Mouse (Mus musculus) mature B cell (primary cell): Measurements from ENCODE around the gene Ckm.

ENCODE experiments used
- in situ Hi-C: fragments of 300-500 bp; cut with MboI; formaldehyde crosslinking; loops from 2 replicates; pipeline ENCODE4 v1.14.3; 2019

Ckm gene

DNA sequence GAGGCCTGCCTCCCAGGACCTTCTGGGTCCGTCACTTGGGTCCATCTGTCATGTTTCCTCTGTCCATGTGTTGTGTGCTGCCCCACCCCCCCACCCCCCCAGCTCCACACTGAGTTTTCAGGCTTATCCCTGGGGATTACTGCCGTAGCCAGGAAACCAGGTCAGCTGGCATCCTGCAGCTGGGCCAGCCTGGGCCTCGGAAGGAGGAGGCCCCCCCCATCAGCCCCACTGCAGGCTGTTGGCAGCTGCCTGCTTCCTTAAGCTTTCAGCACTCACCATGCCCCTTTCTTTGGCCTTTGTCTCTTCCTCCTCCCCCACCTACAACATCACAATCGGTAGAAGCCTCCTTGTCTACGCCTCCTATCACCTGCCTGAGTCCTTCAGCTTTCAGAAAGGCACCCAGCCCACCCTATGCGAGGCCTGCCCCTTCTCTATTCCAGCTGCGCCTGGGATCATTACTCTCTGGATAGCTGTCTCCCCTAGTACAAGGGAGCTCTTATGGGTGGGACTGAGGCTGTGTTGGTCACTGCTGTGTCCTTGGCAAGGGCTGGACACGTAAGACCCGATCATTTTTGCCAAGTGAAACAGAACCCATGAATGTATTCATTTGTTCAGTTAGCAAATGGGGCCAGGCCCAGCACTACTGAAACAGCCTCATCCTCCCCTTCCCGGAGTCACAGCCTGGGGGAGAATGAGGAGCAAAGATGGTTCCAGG, 15.7 kb upstream of the Ckm start:
- in situ Hi-C loops, result no loop called here

DNA sequence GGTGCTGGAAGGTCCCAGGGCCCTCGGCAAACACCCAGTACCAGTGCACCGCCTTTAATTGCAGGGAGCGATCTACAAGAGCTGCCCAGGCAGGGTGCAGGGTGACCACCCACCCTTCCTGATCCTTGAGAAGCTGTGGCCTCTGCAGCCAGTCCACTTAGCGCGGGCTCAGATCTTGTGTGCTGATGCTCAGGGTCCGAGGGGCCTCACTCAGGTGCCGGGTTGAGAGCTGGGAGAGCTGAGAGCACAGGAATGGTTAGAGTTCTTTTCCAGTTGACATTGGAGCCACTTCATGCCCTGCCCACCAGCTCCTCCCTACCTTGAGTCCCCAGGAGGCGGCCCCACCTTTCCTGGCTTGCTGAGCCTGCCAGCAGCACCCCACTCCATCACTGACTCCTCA, 10.1 kb upstream of the Ckm start:
- in situ Hi-C loops, result no loop called here

DNA sequence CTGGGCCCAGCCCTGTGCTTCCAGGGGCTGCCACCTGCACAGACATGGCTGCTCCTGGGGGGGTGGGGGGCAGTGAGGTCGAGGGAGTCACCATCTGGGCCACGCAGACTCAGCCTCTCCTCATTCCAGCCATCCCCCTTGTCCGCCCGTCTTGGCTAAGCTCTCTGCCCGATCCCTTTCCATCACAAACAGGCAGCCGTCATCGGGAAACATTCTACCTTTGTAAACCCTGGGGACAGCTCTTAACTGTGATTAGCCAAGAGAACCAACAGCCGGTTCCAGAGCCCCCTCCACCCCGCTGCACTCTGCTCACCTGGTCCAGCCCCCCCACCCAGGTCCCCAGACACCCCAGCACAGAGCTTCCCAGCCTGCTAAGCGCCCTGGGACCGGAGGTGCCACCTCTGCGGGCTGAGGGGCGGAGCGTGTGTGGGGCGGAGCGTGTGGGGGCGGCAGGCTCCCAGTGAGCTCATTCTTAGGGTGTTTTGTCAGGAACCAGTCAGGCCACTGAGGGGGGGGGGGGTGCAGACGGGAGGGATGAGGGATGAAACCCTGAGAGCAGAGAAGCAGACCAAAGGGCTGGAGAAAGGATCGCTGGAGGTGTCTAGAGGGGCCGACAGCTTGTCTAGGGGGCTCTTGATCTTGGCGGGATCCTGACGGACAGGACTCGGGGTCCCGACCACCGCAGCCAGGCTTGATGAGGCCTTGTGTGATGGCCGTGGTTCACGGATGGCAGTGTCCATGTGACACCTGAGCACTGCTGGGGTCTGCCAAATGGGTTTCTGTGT, 4.9 kb upstream of the Ckm start:
- in situ Hi-C loops, result no loop called here

DNA sequence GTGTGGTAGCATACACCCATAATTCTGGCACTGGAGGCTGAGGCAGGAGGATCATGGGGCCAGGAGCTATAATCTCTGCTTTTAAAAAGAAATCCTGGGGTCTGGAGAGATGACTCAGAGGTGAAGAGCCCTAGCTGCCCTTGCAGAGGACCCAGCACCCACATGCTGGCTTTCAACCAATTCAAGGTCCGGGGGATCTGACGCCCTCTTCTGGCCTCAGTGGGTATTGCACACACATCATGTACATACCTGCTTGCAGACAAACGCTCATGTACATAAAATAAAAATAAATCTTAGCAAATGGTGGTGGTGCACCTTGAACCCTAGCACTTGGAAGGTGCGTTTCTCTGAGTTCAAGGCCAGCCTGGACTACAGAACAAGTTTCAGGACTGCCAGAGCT, 3.6 kb upstream of the Ckm start:
- in situ Hi-C loops, result no loop called here

DNA sequence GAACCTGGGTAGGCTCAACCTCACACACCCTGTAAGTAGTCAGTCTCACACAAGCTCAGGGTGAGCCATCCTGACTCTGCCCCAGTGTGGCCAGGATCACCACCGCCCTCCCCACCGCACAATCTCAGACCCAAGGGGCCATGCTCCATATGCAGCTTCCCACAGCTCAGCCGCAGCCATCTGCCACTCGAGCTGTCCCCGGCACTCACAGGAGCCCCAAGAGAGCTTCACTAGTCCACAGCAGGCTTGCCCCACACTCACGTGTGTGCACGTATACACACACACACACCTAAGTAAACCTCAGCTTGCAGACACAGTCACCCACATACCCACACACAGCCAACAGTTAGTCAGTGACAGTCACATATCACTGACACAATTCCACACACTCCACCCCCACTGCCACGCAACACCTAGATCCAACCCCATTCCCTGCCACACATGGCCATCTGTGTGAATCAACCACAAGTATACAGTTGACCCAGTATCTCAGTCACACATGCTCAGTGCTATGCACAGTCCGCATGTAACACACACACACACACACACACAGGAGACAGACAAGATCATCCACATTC, 2.0 kb upstream of the Ckm start:
- in situ Hi-C loops, result no loop called here

DNA sequence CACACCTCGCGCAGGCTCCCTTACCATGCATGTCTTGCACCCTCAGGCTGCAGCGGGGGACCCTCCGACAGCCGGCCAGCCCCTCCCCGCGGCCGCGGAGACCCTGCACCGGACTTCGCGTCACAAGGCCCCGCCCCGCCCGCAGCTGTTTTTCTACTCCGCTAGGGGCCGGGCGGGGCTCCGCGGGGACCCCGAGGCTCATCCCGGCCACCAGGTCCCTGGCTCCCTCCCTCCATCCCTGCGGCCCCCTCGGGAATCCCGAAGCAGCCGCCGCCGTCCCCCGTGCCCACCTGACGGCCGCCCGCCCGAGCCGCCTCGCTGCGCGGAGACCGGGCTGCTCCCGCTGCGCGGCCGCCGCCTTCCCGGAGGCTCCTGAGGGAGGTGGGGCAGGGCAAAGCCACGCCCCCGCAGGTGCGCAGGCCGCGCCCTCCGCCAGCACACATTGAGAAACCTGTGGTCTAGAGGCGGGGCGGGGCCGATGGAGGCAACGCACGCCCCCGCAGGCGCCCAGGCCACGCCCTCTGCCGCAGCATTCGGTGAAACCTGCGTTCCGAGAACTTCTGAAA, 762 bp upstream of the Ckm start, which contains the start of gene Klc3:
Klc3 (minus strand) TSS at position 374 of the 566 bp plus-strand sequence.
- in situ Hi-C loops, result no loop called here

DNA sequence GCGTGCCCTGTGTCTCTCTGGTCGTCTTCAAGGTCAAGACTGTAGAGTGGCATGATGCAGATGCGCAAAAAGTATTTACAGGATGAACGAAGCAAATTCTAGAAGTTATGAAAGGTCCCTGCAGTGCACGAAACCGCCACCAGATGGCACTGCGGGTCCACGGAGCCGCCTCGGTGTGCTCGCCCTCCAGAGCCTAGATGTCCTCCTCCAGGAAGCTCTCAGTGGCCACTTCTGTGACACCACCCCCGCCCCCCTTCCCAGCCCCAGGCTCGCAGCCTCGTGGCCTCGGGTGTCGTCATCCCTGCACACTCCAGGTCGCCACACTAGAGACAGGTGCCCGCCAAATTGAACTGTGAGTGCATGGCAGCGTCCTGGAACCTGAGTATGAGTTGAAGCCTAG, 841 bp downstream of the Ckm start:
- in situ Hi-C loops, result no loop called here

DNA sequence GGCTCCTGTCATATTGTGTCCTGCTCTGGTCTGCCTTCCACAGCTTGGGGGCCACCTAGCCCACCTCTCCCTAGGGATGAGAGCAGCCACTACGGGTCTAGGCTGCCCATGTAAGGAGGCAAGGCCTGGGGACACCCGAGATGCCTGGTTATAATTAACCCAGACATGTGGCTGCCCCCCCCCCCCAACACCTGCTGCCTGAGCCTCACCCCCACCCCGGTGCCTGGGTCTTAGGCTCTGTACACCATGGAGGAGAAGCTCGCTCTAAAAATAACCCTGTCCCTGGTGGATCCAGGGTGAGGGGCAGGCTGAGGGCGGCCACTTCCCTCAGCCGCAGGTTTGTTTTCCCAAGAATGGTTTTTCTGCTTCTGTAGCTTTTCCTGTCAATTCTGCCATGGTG, 5.2 kb downstream of the Ckm start:
- in situ Hi-C loops, result no loop called here

DNA sequence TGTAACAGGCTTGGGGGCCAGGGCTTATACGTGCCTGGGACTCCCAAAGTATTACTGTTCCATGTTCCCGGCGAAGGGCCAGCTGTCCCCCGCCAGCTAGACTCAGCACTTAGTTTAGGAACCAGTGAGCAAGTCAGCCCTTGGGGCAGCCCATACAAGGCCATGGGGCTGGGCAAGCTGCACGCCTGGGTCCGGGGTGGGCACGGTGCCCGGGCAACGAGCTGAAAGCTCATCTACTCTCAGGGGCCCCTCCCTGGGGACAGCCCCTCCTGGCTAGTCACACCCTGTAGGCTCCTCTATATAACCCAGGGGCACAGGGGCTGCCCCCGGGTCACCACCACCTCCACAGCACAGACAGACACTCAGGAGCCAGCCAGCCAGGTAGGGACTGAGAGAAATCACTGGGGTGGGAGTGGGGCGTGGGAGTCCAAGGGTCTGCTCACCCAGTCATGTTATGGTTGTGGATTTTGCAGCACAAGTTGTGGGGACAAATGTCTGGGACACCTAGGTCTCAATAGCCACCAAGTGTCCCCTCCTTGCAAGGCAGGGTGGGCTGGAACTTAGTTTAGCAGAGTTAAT, 6.3 kb downstream of the Ckm start:
- in situ Hi-C loops, result no loop called here

DNA sequence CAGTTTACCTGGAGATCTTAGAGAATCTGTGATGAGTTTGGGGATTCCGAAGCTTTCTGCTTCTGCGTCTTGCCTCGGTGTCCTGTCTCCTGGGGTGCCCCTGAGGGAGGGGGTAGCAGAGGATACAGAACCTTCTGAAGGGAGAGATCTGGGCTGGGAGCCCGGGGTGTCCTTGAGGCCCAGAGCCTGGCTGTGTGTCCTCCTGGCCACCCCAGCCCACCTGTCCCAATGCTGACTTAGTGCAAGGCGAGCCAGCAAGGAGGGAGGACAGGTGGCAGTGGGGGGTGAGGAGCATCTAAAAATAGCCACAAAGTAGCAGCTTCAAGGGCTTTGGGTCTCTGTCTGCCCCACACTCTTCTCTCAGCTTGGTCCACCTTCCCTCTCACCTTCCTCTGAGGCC, 7.2 kb downstream of the Ckm start:
- in situ Hi-C loops, result no loop called here

DNA sequence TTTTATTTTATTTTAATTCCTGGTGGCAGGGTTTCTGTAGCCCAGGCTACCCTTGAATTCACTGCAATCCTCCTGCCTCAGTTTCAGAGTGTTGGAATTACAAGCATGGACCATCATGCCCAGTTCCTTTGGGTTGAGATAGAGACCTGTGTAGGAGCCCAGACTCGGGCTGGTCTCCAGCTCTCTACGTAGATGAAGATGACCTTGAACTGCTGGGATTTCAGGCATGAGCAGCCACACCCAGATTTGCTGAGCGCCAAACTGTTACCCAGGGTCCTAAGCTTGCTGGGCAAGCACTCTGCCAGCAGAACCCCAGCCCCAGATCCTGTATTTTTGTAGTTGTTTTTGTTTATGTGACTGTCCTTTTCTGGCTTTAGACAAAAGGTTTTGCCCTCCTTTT, 8.9 kb downstream of the Ckm start:
- in situ Hi-C loops, result no loop called here

DNA sequence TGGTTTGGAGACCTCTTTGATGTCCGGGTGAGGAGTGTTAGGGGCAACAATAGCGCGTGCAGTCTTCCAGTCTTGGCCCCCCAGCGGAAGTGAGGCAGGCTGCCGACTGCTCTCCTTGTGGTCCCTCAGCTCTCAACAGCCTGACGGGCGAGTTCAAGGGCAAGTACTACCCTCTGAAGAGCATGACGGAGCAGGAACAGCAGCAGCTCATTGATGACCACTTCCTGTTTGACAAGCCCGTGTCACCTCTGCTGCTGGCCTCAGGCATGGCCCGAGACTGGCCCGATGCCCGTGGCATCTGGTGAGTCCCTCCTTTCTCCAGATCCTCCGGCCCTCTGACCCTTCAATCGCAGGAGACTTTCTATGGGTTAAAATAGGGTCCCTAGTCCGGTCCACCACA, 12.0 kb downstream of the Ckm start:
- in situ Hi-C loops, result no loop called here

DNA sequence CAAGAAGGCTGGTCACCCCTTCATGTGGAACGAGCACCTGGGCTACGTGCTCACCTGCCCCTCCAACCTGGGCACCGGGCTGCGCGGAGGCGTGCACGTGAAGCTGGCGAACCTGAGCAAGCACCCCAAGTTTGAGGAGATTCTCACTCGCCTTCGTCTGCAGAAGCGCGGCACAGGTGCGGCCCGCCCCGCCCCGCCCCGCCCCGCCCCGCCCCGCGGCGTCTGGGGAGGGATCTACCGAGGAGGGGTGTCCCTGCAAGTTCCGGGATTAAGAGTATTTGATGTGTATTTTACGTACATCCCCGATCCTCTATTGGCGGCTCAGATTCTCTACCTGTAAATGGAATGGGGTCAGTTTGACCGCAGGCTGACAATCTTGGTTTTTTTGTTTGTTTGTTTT, 15.5 kb downstream of the Ckm start:
- in situ Hi-C loops, result no loop called here

DNA sequence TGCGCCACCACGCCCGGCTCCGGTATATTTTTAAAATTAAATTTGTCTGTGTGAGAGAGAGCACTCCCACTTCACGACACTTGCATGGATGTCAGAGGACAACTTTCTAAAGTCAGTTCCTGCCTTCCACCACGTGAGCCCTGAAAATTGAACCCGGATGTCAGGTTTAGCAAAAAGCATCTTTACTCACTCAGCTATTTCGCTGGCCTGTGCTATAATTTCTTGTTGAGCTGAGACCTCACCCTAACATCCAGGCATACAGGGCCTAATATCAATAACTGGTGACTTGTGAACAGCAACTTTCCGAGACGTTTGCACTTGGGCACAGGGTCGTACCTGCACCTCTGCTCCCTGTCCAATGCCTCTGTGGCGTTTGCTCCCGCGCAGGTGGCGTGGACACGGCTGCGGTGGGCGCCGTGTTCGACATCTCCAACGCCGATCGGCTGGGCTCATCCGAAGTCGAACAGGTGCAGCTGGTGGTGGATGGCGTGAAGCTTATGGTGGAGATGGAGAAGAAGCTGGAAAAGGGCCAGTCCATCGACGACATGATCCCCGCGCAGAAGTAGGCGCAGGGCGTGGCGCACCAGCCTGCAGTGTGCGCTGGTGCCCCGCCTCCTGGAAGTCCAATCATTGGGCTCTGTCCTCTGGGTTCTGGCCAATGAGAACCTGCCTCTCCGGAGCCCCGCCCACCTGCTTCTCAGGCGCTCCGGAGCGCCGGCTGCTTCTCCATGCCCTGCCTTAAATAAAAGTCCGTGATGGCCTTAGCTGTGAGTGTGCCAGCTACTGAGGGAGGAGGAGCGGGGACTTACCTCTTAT, 16.5 kb downstream of the Ckm start:
- in situ Hi-C loops, result no loop called here

DNA sequence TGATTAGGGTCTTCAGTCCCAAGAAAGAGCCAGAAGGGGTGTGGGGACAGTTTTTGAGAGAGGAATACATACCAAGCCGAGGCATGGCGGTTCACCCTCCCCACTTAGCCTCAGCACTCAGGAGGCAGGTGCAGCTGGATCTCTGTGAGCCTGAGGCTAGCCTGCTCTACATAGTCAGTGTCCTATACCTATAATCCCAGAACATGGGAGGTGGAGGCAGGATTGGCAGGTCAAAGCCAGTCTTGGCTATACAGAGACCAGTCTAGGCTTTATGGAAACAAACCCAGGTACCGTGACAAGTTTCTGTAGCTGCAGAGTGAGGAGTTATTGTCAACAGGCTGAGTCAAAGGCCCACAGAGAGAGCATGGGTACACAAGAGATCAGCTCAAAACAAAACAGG, 18.5 kb downstream of the Ckm start:
- in situ Hi-C loops, result no loop called here

DNA sequence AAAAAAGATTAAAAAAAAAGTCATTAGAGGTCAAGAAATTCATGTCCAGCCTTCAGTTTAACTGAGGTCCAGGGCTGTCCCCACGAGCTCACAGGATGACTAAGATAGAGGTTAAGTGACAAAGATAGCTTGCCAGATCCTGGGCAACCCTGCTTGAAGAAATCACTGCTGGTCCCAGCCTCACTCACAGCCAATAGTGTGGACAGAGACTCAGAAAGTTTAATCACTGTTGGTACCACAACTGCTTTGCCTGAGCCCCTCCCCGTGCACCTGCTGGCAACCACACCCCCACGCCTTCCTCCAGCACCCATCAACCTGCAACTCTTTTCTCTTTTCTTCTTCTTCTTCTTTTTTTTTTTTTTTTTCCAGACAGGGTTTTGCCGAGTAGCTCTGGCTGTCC, 19.5 kb downstream of the Ckm start:
- in situ Hi-C loops, result no loop called here

DNA sequence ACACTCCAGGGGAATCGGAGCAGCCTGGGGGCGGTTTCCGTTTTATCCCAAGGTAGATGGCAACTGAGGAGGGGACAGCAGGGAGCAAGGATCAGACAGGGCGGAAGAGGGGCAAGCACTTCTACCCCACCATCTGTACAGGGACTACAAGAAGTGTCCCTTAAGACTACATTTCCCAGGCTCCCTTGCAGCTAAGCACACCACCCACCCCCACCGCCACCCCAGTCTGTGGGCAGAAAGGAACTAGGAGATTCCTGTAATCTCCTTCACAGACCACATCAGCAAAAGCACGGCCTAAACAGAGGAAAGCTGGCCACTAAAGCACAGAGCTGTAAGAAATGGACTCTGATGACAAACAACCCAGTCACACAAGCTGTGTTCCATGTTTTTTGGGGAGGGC, 21.8 kb downstream of the Ckm start:
- in situ Hi-C loops, result no loop called here

DNA sequence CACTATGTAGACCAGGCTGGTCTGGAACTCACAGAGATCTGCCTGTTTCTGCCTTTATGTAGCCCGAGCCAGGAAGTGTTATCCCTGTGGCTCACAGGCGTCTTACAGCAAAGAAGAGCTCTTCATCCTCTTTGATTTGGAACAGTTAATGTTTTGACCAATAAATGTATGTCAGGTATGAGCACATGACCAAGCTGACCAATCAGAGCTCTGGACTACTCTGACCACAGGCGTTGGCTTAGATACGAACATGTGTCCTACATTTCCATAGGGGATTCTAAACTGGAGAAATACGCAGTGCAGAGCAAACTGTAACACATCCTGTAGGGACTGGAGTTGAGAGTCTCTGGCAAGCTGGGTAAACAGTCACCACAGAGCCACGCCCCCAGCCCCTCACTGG, 22.3 kb downstream of the Ckm start:
- in situ Hi-C loops, result no loop called here

DNA sequence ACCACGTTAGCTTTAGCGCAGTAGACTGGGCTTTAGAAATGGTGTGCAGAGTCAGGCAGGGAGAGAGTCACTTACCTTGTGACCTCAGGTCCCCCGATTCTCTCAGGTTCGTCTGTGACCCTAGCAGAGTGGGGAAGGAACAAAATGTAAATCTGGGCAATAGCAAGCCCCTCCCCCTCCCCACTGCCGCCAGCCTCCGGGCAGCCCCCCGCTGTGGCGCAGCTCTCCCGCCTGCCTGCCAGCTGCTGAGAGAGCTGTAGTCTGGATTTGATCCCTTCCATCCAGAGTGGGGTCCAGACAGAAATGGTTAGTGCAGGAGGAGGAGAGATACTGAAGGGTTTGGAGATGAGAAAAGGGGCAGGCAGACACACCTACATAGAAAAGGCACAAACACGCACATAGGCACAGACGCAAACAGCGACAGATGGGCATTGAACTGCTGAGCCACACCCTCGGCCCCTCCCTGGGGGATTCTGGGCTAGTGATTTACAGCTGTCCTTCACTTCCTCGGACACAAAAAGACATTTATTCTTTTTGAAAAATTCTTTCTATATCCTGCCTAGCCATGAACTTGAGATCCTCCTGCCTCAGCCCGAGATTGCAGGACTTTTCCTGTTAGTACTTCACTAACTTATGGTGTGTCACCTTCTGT, 23.5 kb downstream of the Ckm start:
- in situ Hi-C loops, result no loop called here

DNA sequence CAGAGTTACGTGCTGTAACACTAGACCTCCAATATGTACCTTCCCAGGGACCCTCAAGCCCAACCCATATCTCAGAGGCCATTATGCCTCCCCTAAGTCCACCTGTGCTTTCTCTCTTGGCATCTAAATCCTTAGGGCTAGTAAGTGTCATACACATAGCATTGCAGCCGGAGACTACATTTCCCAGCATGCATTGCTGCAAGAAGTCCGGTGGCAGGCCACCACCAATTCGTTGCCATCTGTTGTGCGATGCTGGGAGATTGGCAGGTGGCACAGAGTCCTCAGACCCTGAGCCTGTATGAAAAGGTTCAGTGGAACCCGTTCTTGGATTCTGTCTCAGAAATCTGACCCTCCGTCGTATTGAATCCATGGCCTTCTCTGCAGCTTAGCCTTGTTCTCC, 25.1 kb downstream of the Ckm start:
- in situ Hi-C loops, result no loop called here

DNA sequence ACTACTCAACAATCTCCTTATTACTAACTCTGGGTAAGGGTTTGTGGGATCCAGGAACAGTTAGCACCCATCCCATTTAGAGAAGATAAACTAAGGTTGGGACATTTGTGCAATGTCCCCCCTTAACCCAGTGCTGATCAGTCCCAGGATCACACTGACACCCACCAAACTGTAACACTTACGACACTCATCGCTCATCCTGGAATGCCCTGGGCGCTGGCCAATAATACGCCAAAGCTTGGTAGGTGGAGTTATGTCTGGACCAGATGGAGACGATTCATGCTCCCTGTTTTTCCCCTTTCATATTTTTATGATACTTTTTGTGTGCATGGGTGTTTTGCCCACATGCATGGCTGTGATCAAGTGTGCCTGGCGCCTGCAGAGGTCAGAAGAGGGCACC, 25.8 kb downstream of the Ckm start:
- in situ Hi-C loops, result no loop called here
